Mouse (Mus musculus) megakaryocyte, embryonic 14.5 days (primary cell): ENCODE data around the gene Syngr3. TPM values are rescaled to one million over a fixed set of nuclear protein-coding genes. Genes with fewer than 3 reads are reported as not detected.

Experiments
- H3K27me3 ChIP-seq: replicated peaks from 2 replicates; pipeline ENCODE3; 2012; ENCODE audit warnings: inconsistent platforms
- H3K36me3 ChIP-seq: replicated peaks from 2 replicates; pipeline ENCODE3; 2012; ENCODE audit warnings: low read length, inconsistent platforms, mixed read lengths
- H3K4me1 ChIP-seq: 2 replicates; pipeline ENCODE4 v1.6.1; 2012; ENCODE audit warnings: inconsistent platforms
- H3K4me3 ChIP-seq: replicated peaks from 2 replicates; pipeline ENCODE3; 2012; ENCODE audit warnings: moderate library complexity, mild to moderate bottlenecking, inconsistent platforms
- H3K9me3 ChIP-seq: 2 replicates; pipeline ENCODE4 v1.6.1; 2012; ENCODE audit warnings: inconsistent platforms
- FLI1 ChIP-seq: IDR thresholded peaks from 2 replicates; pipeline ENCODE4 v1.6.1; 2012; ENCODE audit warnings: low read length, inconsistent platforms, mixed read lengths
- GATA1 ChIP-seq: IDR thresholded peaks from 3 replicates; pipeline ENCODE4 v1.6.1; 2012; ENCODE audit warnings: mixed read lengths, low read length, inconsistent platforms, borderline replicate concordance
- polyA plus RNA-seq: library from polyadenylated mRNA; stranded (reverse); fragments of >175 nt; gene quantifications from 2 replicates; pipeline ENCODE4 v1.2.3, GENCODE M21; 2012; ENCODE audit warnings: low replicate concordance; ENCODE audit not compliant: insufficient read depth

Gene Syngr3
- polyA plus RNA-seq, result 0.04 TPM in 1 of 2 replicates, not detected in the other

GRCm38 (mm10) chr17:24689251-24690081 is at the start of gene Syngr3:
Syngr3 (minus strand) TSS chr17:24689955.
- Histone ChIP-seq H3K36me3 (peaks cover 19% of the 10 kb centered on the region), H3K4me3 (peak within 1 kb of the TSS; percentile 83), H3K9me3 (no peaks in the 10 kb centered on the region), H3K27me3 (peaks cover 52% of the 10 kb centered on the region), H3K4me1 (peaks cover 59% of the 10 kb centered on the region)
- TF ChIP-seq GATA1 (no peak), FLI1 (no peak)

DNA sequence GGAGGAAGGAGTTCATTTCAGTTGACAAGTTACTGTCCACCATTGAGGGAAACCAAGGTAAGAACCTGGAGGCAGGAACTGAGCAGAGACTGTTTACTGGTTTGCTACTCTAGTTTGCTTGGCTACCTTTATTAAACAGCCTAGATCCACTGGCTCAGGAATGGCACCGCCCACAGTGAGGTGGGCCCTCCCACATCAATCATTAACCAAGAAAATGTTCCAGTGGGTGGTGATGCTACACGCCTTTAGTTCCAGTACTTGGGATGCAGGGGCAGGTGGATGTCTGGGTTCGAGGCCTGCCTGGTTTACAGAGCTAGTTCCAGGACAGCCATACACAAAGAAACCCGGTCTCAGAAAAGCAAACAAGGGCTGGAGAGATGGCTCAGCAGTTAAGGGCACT is 48.5 kb upstream of the Syngr3 start:
- no peaks in the 10 kb centered on the region for H3K27me3 ChIP-seq
- no peaks in the 10 kb centered on the region for H3K9me3 ChIP-seq
- no peak for TF ChIP-seq FLI1
- peaks cover 41% of the 10 kb centered on the region for H3K36me3 ChIP-seq
- H3K4me3 ChIP-seq, result peak overlapping the region; percentile 66
- H3K4me1 ChIP-seq, result peaks cover 38% of the 10 kb centered on the region

DNA sequence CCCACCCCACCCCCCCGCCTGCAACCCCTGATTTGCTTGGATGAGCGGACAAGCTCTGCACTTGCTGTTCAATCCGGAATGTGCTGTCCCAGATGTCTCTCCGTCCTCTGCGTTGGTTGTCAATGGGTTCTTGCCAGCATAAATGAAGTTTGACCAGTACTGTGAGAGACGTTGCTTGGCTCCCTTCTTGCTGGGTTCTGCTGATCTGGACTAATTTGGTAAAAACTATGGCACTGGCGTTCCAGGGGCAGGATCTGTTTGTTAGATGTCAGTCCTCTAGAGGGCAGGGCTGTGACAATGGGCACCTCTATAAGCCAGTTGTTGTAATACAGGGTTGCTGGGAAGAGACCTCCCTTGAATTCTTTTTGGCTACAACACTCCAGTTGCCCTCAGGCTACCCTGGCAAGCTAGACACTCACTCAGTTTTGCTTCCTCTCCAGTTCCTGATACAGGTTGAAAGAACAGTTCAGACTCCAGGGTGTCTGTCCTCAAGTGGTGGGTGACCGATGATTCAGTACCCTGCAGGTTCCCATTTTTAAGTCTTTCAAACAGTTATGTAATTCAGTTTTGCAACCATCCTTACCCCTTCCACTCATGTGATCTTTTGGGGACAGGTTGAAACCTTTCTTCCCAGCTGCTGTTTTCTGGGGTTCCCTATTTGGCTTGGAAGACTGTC is 47.5 kb upstream of the Syngr3 start:
- no peak for TF ChIP-seq FLI1
- TF ChIP-seq GATA1, result no peak
- H3K27me3 ChIP-seq, result peaks cover under 1% of the 10 kb centered on the region
- no peaks in the 10 kb centered on the region for H3K9me3 ChIP-seq
- peak overlapping the region; percentile 94 for H3K4me3 ChIP-seq
- peaks cover 31% of the 10 kb centered on the region for H3K36me3 ChIP-seq
- H3K4me1 ChIP-seq, result peaks cover 43% of the 10 kb centered on the region

- peaks cover 23% of the 10 kb centered on the region for H3K36me3 ChIP-seq
Measured at GRCm38 (mm10) chr17:24736330-24737051, 46.7 kb upstream of the Syngr3 start, which contains the start of gene Msrb1. Msrb1 (plus strand) TSS chr17:24736642.

GRCm38 (mm10) chr17:24735446-24735845 is 45.7 kb upstream of the Syngr3 start:
- Histone ChIP-seq H3K4me3 (peak overlapping the region; percentile 94), H3K4me1 (peaks cover 53% of the 10 kb centered on the region), H3K9me3 (no peaks in the 10 kb centered on the region), H3K36me3 (peaks cover 14% of the 10 kb centered on the region), H3K27me3 (peaks cover 2% of the 10 kb centered on the region)
- no peak for TF ChIP-seq GATA1
- TF ChIP-seq FLI1, result no peak

More at GRCm38 (mm10) chr17:24736330-24737051, 46.7 kb upstream of the Syngr3 start, which contains the start of gene Msrb1:
- Histone ChIP-seq H3K9me3 (no peaks in the 10 kb centered on the region), H3K4me1 (peaks cover 47% of the 10 kb centered on the region), H3K27me3 (peaks cover 2% of the 10 kb centered on the region), H3K4me3 (peak within 1 kb of the TSS; percentile 94)
- TF ChIP-seq GATA1 (no peak), FLI1 (no peak)

GRCm38 (mm10) chr17:24734513-24734912 is 44.8 kb upstream of the Syngr3 start:
- H3K9me3 ChIP-seq, result no peaks in the 10 kb centered on the region
- peaks cover 5% of the 10 kb centered on the region for H3K36me3 ChIP-seq
- H3K27me3 ChIP-seq, result peaks cover 2% of the 10 kb centered on the region
- H3K4me1 ChIP-seq, result peaks cover 56% of the 10 kb centered on the region
- no peak overlapping the region for H3K4me3 ChIP-seq
- no peak for TF ChIP-seq GATA1
- TF ChIP-seq FLI1, result no peak

- H3K27me3 ChIP-seq, result peaks cover 2% of the 10 kb centered on the region
Measured at GRCm38 (mm10) chr17:24733434-24734050, 43.8 kb upstream of the Syngr3 start.

DNA sequence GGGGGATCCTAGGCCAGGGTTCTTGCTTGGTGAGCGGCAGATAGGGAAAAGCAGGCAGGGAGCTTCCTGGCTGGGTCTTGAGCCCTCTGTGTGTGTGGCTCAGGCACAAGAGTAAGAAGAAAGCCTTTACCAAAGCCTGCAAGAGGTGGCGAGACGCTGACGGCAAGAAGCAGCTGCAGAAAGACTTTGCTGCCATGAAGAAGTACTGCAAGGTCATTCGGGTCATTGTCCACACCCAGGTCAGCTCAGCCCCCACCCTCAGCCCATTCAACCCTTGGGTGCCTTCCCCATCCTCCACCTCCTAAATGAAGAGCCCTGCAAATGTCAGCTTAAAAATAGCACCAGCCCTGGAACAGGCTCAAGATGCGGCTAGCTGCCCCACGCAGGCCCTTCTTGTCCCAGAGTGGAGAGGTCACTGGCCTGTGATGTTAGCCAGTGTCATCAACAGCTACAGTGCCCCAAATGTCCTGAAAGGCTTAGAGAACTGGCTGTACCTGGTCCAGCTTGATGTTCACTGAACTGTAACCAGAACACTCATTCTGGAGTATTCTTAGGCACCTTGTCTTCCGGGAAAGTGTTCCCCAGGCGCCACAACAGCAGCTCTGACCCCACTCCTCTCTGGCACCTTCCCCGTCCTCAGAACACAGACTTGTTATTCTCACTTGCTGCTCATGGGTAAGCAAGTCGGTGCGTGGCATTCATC is 42.6 kb upstream of the Syngr3 start:
- H3K36me3 ChIP-seq, result no peaks in the 10 kb centered on the region
- no peak overlapping the region for H3K4me3 ChIP-seq
- no peaks in the 10 kb centered on the region for H3K9me3 ChIP-seq
- peaks cover 52% of the 10 kb centered on the region for H3K4me1 ChIP-seq
- H3K27me3 ChIP-seq, result peaks cover 5% of the 10 kb centered on the region
- TF ChIP-seq GATA1 (no peak), FLI1 (no peak)

More at GRCm38 (mm10) chr17:24733434-24734050, 43.8 kb upstream of the Syngr3 start:
- TF ChIP-seq FLI1 (no peak), GATA1 (no peak)
- Histone ChIP-seq H3K4me3 (no peak overlapping the region), H3K9me3 (no peaks in the 10 kb centered on the region), H3K36me3 (no peaks in the 10 kb centered on the region), H3K4me1 (peaks cover 52% of the 10 kb centered on the region)
